Mouse (Mus musculus) MEL (cell line): Measurements from ENCODE around the gene Rbm33. TPM values are rescaled to one million over a fixed set of nuclear protein-coding genes. Genes with fewer than 3 reads are reported as not detected.
A peak's percentile ranks its signal among the peaks of the same experiment; 100 is the strongest.

Experiments used
- DNase-seq: peaks from one replicate; pipeline ENCODE4 v3.0.0; 2011; ENCODE audit warnings: low read depth, low spot score
- H3K27ac ChIP-seq: 2 replicates; pipeline ENCODE4 v1.5.1; 2012; ENCODE audit warnings: low read depth, mild to moderate bottlenecking, control low read depth, low read length, moderate library complexity; ENCODE audit not compliant: control insufficient read depth
- H3K27me3 ChIP-seq, 2 experiments: fragments of 150-350 bp in 1 of 2; sonication (generic) in 1 of 2; 2 replicates each; pipeline ENCODE4 v1.6.1; 2012; ENCODE audit warnings: low read length in 2 of 2, mild to moderate bottlenecking in 2 of 2, improper control_type of control experiment in 1 of 2, moderate library complexity in 1 of 2; ENCODE audit not compliant: insufficient read depth in 2 of 2, control insufficient read depth in 1 of 2
- H3K36me3 ChIP-seq, 2 experiments: 2 replicates each; pipeline ENCODE4 v1.6.1; 2012 to 2014; ENCODE audit warnings: low read length in 2 of 2, improper control_type of control experiment in 1 of 2, inconsistent platforms in 1 of 2, mild to moderate bottlenecking in 1 of 2; ENCODE audit not compliant: insufficient read depth in 2 of 2, control insufficient read depth in 1 of 2
- H3K4me1 ChIP-seq, 2 experiments: fragments of 150-350 bp in 1 of 2; sonication (generic) in 1 of 2; 2 replicates each; pipeline ENCODE4 v1.6.1; 2012; ENCODE audit warnings: low read length in 2 of 2, improper control_type of control experiment in 1 of 2, mild to moderate bottlenecking in 1 of 2; ENCODE audit not compliant: insufficient read depth in 2 of 2, control insufficient read depth in 1 of 2
- H3K4me3 ChIP-seq, 2 experiments: fragments of 150-350 bp in 1 of 2; sonication (generic) in 1 of 2; 2 replicates each; pipeline ENCODE4 v1.5.1; 2012; ENCODE audit warnings: low read depth in 2 of 2, low read length in 2 of 2, mild to moderate bottlenecking in 2 of 2, moderate library complexity in 2 of 2, control low read depth in 1 of 2, improper control_type of control experiment in 1 of 2; ENCODE audit not compliant: control insufficient read depth in 1 of 2, insufficient read depth in 1 of 2
- H3K79me2 ChIP-seq: 2 replicates; pipeline ENCODE4 v1.6.1; 2012; ENCODE audit warnings: mild to moderate bottlenecking, low read length, moderate library complexity; ENCODE audit not compliant: control insufficient read depth, poor library complexity, insufficient read depth
- H3K9ac ChIP-seq: 2 replicates; pipeline ENCODE4 v1.6.1; 2012; ENCODE audit warnings: low read depth, mild to moderate bottlenecking, control low read depth, low read length, moderate library complexity; ENCODE audit not compliant: control insufficient read depth, poor library complexity, severe bottlenecking
- H3K9me3 ChIP-seq: fragments of 150-350 bp; sonication (generic); replicated peaks from 2 replicates; pipeline ENCODE4 v1.6.1; 2012; ENCODE audit warnings: mild to moderate bottlenecking, low read length, improper control_type of control experiment, moderate library complexity; ENCODE audit not compliant: insufficient read depth
- CHD1 ChIP-seq: IDR thresholded peaks from 2 replicates; pipeline ENCODE4 v1.6.1; 2012; ENCODE audit warnings: low read depth, mild to moderate bottlenecking, inconsistent platforms, low read length, improper control_type of control experiment
- CHD2 ChIP-seq: IDR thresholded peaks from 2 replicates; pipeline ENCODE4 v1.6.1; 2011; ENCODE audit warnings: low read length, improper control_type of control experiment
- CTCF ChIP-seq, 3 experiments: IDR thresholded peaks in 2 of 3; conservative IDR thresholded peaks in 1 of 3; 2 replicates each; pipeline ENCODE4 v1.5.1; 2011 to 2012; ENCODE audit warnings: low read length in 3 of 3, low read depth in 2 of 3, mild to moderate bottlenecking in 2 of 3, improper control_type of control experiment in 1 of 3, inconsistent platforms in 1 of 3, mixed read lengths in 1 of 3, moderate library complexity in 1 of 3; ENCODE audit not compliant: control insufficient read depth in 1 of 3, insufficient read depth in 1 of 3, poor library complexity in 1 of 3, severe bottlenecking in 1 of 3
- E2F4 ChIP-seq: IDR thresholded peaks from 2 replicates; pipeline ENCODE4 v1.6.1; 2011; ENCODE audit warnings: low read depth, low read length, improper control_type of control experiment, borderline replicate concordance
- ELF1 ChIP-seq: IDR thresholded peaks from 2 replicates; pipeline ENCODE4 v1.6.1; 2014; ENCODE audit warnings: low read depth, mild to moderate bottlenecking, inconsistent platforms, low read length, improper control_type of control experiment, moderate library complexity
- GATA1 ChIP-seq: IDR thresholded peaks from 2 replicates; pipeline ENCODE4 v1.6.1; 2011; ENCODE audit warnings: low read depth, low read length, improper control_type of control experiment
- HCFC1 ChIP-seq: IDR thresholded peaks from 2 replicates; pipeline ENCODE4 v1.6.1; 2012; ENCODE audit warnings: low read depth, mild to moderate bottlenecking, inconsistent platforms, low read length, improper control_type of control experiment, moderate library complexity
- KAT2A ChIP-seq: conservative IDR thresholded peaks from 2 replicates; pipeline ENCODE4 v1.6.1; 2012; ENCODE audit warnings: low read depth, low read length, improper control_type of control experiment, inconsistent platforms
- MAFK ChIP-seq: IDR thresholded peaks from 2 replicates; pipeline ENCODE4 v1.6.1; 2011; ENCODE audit warnings: low read depth, mild to moderate bottlenecking, low read length, improper control_type of control experiment, borderline replicate concordance
- MAX ChIP-seq: IDR thresholded peaks from 2 replicates; pipeline ENCODE4 v1.6.1; 2011; ENCODE audit warnings: low read length, improper control_type of control experiment
- MXI1 ChIP-seq: IDR thresholded peaks from 2 replicates; pipeline ENCODE4 v1.6.1; 2011; ENCODE audit warnings: mild to moderate bottlenecking, low read depth, low read length, improper control_type of control experiment
- MYC ChIP-seq: IDR thresholded peaks from 2 replicates; pipeline ENCODE4 v1.6.1; 2011; ENCODE audit warnings: low read depth, mild to moderate bottlenecking, low read length, improper control_type of control experiment, moderate library complexity
- NRF1 ChIP-seq: IDR thresholded peaks from 2 replicates; pipeline ENCODE4 v1.6.1; 2014; ENCODE audit warnings: low read depth, mild to moderate bottlenecking, inconsistent platforms, low read length, improper control_type of control experiment, moderate library complexity; ENCODE audit not compliant: poor library complexity, insufficient read depth, severe bottlenecking
- POLR2A ChIP-seq, 2 experiments: IDR thresholded peaks; 2 replicates each; pipeline ENCODE4 v1.6.1; 2011 to 2012; ENCODE audit warnings: low read length in 2 of 2, mild to moderate bottlenecking in 2 of 2, control low read depth in 1 of 2, improper control_type of control experiment in 1 of 2, low read depth in 1 of 2, moderate library complexity in 1 of 2; ENCODE audit not compliant: control insufficient read depth in 1 of 2, insufficient read depth in 1 of 2, poor library complexity in 1 of 2
- POLR2AphosphoS5 ChIP-seq: IDR thresholded peaks from 2 replicates; pipeline ENCODE4 v1.6.1; 2012; ENCODE audit warnings: low read depth, borderline replicate concordance, mild to moderate bottlenecking, inconsistent platforms, low read length, moderate library complexity, mixed read lengths
- RAD21 ChIP-seq: IDR thresholded peaks from 2 replicates; pipeline ENCODE4 v1.6.1; 2011; ENCODE audit warnings: mild to moderate bottlenecking, low read depth, low read length, improper control_type of control experiment
- SIN3A ChIP-seq: IDR thresholded peaks from 2 replicates; pipeline ENCODE4 v1.6.1; 2012; ENCODE audit warnings: low read length, improper control_type of control experiment, inconsistent platforms
- SMC3 ChIP-seq: IDR thresholded peaks from 2 replicates; pipeline ENCODE4 v1.6.1; 2011; ENCODE audit warnings: low read depth, low read length, improper control_type of control experiment
- TCF12 ChIP-seq: IDR thresholded peaks from 2 replicates; pipeline ENCODE4 v1.6.1; 2014; ENCODE audit warnings: low read depth, mild to moderate bottlenecking, inconsistent platforms, low read length, improper control_type of control experiment, moderate library complexity
- USF1 ChIP-seq: IDR thresholded peaks from 2 replicates; pipeline ENCODE4 v1.6.1; 2014; ENCODE audit warnings: low read depth, mild to moderate bottlenecking, inconsistent platforms, low read length, improper control_type of control experiment, moderate library complexity
- USF2 ChIP-seq, 2 experiments: IDR thresholded peaks; 2 replicates each; pipeline ENCODE4 v1.6.1; 2011 to 2012; ENCODE audit warnings: improper control_type of control experiment in 2 of 2, low read length in 2 of 2, borderline replicate concordance in 1 of 2, inconsistent platforms in 1 of 2, low read depth in 1 of 2, mild to moderate bottlenecking in 1 of 2; ENCODE audit not compliant: insufficient read depth in 1 of 2
- ZC3H11A ChIP-seq: IDR thresholded peaks from 2 replicates; pipeline ENCODE4 v1.6.1; 2012; ENCODE audit warnings: low read depth, mild to moderate bottlenecking, inconsistent platforms, low read length, improper control_type of control experiment
- ZKSCAN1 ChIP-seq: IDR thresholded peaks from 2 replicates; pipeline ENCODE4 v1.6.1; 2012; ENCODE audit warnings: low read depth, mild to moderate bottlenecking, inconsistent platforms, low read length, improper control_type of control experiment, moderate library complexity
- ZMIZ1 ChIP-seq: IDR thresholded peaks from 2 replicates; pipeline ENCODE4 v1.6.1; 2012; ENCODE audit warnings: low read depth, mild to moderate bottlenecking, inconsistent platforms, low read length, improper control_type of control experiment, moderate library complexity
- polyA plus RNA-seq, 2 experiments: library from polyadenylated mRNA; stranded (reverse) in 1 of 2; unstranded in 1 of 2; fragments of >175 nt in 1 of 2; fragments of >200 nt in 1 of 2; gene quantifications; 2 replicates each; pipeline versions ENCODE4 v1.2.1 to v1.2.4; 2012; ENCODE audit warnings: low replicate concordance in 2 of 2, low read depth in 1 of 2; ENCODE audit not compliant: insufficient read length in 2 of 2, insufficient read depth in 1 of 2, missing spikeins in 1 of 2
- total RNA-seq: library from RNA; depleted of rRNA; stranded (reverse); fragments of 300-350 nt; gene quantifications from 2 replicates; pipeline ENCODE4 v1.2.3, GENCODE M21; 2012

The Rbm33 gene
- total and polyA plus RNA-seq, 3 experiments: 14.6 to 60.3 TPM; not detected in 1

- Histone ChIP-seq H3K9ac (no peak overlapping the region), H3K27ac (no peak overlapping the region), H3K9me3 (no peaks in the 10 kb centered on the region), H3K4me1 (peaks cover 5 to 24% of the 10 kb centered on the region in 2 experiments; a peak in 3 of 4 replicates), H3K4me3 (no peak overlapping the region), H3K27me3 (no peaks in the 10 kb centered on the region), H3K79me2 (peaks cover 47% of the 10 kb centered on the region), H3K36me3 (peaks cover 17 to 37% of the 10 kb centered on the region in 2 experiments)
- DNase-seq: peak; percentile 69
- TF ChIP-seq HCFC1: no peak
- TF ChIP-seq SMC3: peak; percentile 26; the same call in 1 of the 2 replicates
- TF ChIP-seq USF1: peak; percentile 39; the same call in 1 of the 2 replicates
- TF ChIP-seq MAFK: no peak
- TF ChIP-seq RAD21: peak; percentile 49
- TF ChIP-seq MXI1: peak; percentile 59; the same call in 1 of the 2 replicates
- TF ChIP-seq ZMIZ1: no peak
- no peak for TF ChIP-seq POLR2AphosphoS5
- no peak for TF ChIP-seq NRF1
- peak; percentile 24; the same call in 1 of the 2 replicates for TF ChIP-seq SIN3A
- TF ChIP-seq MYC: peak; percentile 88
- peak; percentile 66 for TF ChIP-seq MAX
- TF ChIP-seq CHD2: no peak
- TF ChIP-seq CTCF (IDR thresholded peaks at IDR 0.05 in 2 of 3, conservative IDR thresholded peaks at IDR 0.05 in 1 of 3; ENCODE audit: control insufficient read depth in 1 of 3, insufficient read depth in 1 of 3, low read depth in 2 of 3, low read length in 3 of 3, poor library complexity in 1 of 3, severe bottlenecking in 1 of 3): peak; percentile 25 to 58 (median 44)
Observed at GRCm38 (mm10) chr5:28329024-28329806, 12.3 kb downstream of the Rbm33 start.

GRCm38 (mm10) chr5:28333731-28334130 is 16.8 kb downstream of the Rbm33 start:
- Histone ChIP-seq H3K4me1 (no peaks in the 10 kb centered on the region), H3K36me3 (peaks cover 0 to 42% of the 10 kb centered on the region in 2 experiments; a peak in 2 of 4 replicates), H3K4me3 (no peak overlapping the region), H3K9ac (no peak overlapping the region), H3K27me3 (no peaks in the 10 kb centered on the region), H3K27ac (no peak overlapping the region), H3K9me3 (no peaks in the 10 kb centered on the region), H3K79me2 (peaks cover 15% of the 10 kb centered on the region)
- TF ChIP-seq MAX (no peak), SIN3A (no peak), GATA1 (no peak), POLR2A (IDR thresholded peaks at IDR 0.05; ENCODE audit: control insufficient read depth in 1 of 2, insufficient read depth in 1 of 2, low read depth in 1 of 2, low read length in 2 of 2, poor library complexity in 1 of 2) (no peak), HCFC1 (no peak), CTCF (IDR thresholded peaks at IDR 0.05 in 2 of 3, conservative IDR thresholded peaks at IDR 0.05 in 1 of 3; ENCODE audit: control insufficient read depth in 1 of 3, insufficient read depth in 1 of 3, low read depth in 2 of 3, low read length in 3 of 3, poor library complexity in 1 of 3, severe bottlenecking in 1 of 3) (no peak), POLR2AphosphoS5 (no peak), E2F4 (no peak), USF2 (IDR thresholded peaks at IDR 0.05; ENCODE audit: borderline replicate concordance in 1 of 2, insufficient read depth in 1 of 2, low read depth in 1 of 2, low read length in 2 of 2) (no peak), ZC3H11A (no peak), MYC (no peak), TCF12 (no peak), CHD1 (no peak), KAT2A (no peak), ELF1 (no peak), ZMIZ1 (no peak), ZKSCAN1 (no peak)
- no peak for DNase-seq
